Mouse (Mus musculus): ENCODE data around the gene Olfr247.
"Not testable (repeated sequence)": the region's sequence is repeated elsewhere in the genome, so short reads cannot be mapped to it uniquely, and the experiment has no call there.

The Olfr247 gene

DNA sequence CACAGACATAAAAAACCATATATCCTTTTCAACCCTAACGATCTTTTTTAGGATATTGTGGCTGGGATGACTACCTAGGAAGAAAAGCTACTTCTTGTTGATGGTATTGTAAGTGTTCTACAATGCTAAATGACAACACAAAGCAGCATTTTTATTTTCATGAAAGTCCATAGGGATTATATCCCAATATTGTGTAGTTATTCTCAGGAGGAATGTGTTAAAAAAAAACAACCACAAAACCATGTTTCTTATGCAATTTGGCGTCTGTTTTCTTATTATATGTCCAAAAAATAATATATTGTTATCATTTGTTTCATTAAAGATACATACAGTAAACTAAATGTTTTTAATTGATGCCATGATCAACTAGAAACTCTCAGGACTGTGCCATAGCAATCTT is at the start of gene Olfr247:
TSS of gene Olfr247 (minus strand) at position 101 of the 400 bp plus-strand sequence.
- not testable (repeated sequence) for DNase-seq

DNA sequence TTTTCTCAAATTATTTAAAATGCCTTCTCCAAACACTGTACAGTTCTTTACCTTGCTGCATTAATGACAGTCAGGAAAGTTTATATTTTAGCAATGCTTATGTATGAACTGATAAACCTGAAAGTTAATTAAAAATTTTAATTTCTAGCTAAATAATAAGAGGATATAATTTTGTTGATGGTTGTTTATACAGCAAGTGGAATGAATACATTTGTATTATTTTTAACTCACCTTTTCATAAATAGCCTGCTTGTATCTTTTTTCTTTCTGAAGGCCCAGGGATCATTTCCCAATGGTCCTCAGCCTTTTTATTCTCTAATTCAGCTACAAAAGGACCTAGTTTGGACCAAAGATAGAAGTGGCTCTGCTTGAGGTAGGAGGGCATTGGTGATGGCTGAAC is 36.4 kb upstream of the Olfr247 start, which contains the start of gene Olfr820:
TSS of gene Olfr820 (plus strand) at position 301 of the 400 bp plus-strand sequence.
- no peak for DNase-seq

GRCm38 (mm10) chr10:130005366-130005765 is 29.4 kb upstream of the Olfr247 start:
- not testable (repeated sequence) for DNase-seq

GRCm38 (mm10) chr10:130004104-130004503 is 28.2 kb upstream of the Olfr247 start:
- DNase-seq, result not testable (repeated sequence)

DNA sequence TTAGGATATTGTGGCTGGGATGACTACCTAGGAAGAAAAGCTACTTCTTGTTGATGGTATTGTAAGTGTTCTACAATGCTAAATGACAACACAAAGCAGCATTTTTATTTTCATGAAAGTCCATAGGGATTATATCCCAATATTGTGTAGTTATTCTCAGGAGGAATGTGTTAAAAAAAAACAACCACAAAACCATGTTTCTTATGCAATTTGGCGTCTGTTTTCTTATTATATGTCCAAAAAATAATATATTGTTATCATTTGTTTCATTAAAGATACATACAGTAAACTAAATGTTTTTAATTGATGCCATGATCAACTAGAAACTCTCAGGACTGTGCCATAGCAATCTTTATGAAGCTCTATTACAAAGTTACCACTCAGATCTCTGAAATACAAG is 9.0 kb upstream of the Olfr247 start, which contains the start of gene Gm10310:
TSS of gene Gm10310 (minus strand) at position 101 of the 400 bp plus-strand sequence.
- not testable (repeated sequence) for DNase-seq

- not testable (repeated sequence) for DNase-seq
Measured at GRCm38 (mm10) chr10:129981867-129982266, 5.9 kb upstream of the Olfr247 start.

DNA sequence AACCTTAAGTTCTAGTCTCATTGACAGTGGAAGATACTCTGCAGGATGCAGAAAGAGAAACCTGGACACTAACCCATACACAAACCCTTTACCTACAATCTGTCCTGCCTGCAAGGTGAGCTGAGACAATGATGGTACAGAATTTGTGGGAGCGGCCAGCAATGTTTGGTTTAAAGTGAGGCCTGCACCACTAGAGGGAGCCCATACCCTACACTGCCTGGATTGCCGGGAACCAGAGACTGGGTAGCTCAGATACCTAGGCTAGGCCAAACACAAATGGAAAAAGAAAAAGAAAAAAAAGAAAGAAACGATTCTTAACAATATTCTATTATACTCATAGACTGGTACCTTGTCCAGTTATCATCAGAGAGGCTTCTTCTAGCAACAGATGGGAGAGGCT is 2.9 kb downstream of the Olfr247 start:
- DNase-seq, result not testable (repeated sequence)

GRCm38 (mm10) chr10:129967166-129967565 is 8.8 kb downstream of the Olfr247 start, which contains the start of gene Olfr819:
Gene Olfr819, minus strand, starts transcription at chr10:129967266.
- not testable (repeated sequence) for DNase-seq

DNA sequence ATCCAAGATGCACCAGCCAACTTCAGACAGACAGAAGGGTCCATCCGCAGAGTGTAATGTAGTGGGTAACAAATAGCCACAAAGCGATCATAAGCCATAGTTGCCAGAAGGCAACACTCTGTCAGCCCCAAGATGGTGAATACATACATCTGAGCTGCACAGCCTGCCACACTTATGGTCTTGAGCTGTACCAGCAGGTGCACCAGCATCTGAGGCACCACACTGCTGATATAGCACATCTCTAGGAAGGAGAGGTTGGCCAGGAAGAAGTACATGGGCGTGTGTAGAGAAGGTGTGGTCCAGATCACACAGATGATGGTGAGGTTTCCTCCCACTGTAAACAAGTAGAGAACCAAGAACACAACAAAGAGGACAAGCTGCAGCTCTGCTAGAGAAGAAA is 9.7 kb downstream of the Olfr247 start:
- DNase-seq, result not testable (repeated sequence)

GRCm38 (mm10) chr10:129949000-129949399 is 26.9 kb downstream of the Olfr247 start, which contains the start of gene Olfr818:
Gene Olfr818, minus strand, starts transcription at chr10:129949100.
- DNase-seq, result no peak
